Mouse (Mus musculus) frontal cortex, postnatal 36 days (tissue): Measurements from ENCODE around the gene Fgfrl1.
A peak's percentile ranks its signal among the peaks of the same experiment; 100 is the strongest.

Experiments
- DNase-seq, 2 experiments: peaks; one replicate each; pipeline ENCODE4 v3.0.0; 2022; ENCODE audit warnings: low spot score in 2 of 2

Fgfrl1 gene

GRCm38 (mm10) chr5:108667370-108667769 is 24.8 kb upstream of the Fgfrl1 start:
- DNase-seq, result no peak

- DNase-seq, result no peak
Observed at GRCm38 (mm10) chr5:108668387-108668932, 23.7 kb upstream of the Fgfrl1 start.

DNA sequence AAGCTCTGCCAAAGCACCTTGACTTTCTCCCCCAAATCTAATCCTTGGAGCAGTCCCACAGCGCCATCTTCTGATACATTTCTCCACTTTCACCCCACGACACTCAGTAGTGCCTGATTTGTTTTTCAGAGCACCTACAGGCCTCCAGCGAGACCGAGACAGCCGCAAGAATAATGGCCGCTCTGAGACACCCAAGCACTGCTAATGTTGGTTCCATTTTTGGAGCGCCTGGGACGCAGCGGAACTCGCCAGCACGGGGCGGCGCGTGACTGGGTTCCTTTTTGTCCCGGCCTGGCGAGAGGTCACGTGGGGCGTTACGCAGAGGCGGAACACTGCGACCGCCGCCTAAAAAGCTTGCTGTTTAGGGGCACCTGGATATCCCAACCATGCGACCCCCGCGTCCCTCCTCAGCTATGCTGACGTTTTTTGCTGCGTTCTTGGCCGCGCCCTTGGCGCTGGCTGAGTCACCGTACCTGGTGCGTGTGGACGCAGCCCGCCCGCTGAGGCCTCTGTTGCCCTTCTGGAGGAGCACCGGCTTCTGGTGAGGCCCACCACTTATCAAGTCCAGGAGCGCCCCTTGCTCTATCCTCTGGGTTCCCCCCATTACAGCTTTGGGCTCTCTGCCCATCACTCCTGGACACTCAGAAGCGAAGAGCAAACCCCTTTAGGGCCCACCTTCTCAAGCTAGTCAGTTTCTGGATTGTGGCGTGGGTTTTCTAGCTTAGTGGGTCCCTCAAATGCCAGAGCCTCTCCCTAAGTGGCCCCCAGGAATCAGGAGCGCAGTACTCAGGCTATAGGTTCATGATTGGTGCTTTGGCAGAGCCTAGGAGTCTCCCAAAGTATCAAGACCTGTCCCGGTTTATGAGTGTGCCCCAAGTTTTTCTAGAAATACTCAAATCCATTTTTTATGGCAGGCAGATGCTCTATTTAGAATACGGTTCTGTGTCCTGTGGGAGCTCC is 22.9 kb upstream of the Fgfrl1 start, which contains the start of gene Dgkq:
Gene Dgkq, minus strand, starts transcription at position 696 of the 960 bp plus-strand sequence.
- peak; percentile 91 to 94 for DNase-seq

DNA sequence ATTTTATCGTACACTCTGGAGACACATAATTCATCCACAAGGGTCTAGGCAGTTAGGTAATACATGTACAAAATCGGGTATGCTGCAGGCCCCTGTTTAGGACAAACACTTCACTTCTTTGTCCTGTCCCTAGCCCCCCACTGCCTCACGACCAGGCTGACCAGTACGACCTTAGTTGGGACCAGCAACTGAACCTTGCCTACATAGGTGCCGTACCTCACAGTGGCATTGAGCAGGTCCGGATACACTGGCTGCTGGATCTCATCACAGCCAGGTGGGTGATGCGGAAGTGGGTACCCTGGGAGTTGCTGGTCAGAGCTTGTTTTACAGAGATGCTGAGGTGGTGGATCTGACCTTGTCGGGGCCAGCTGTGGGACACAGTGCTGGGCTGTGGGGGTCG is 22.2 kb upstream of the Fgfrl1 start:
- DNase-seq, result no peak

DNA sequence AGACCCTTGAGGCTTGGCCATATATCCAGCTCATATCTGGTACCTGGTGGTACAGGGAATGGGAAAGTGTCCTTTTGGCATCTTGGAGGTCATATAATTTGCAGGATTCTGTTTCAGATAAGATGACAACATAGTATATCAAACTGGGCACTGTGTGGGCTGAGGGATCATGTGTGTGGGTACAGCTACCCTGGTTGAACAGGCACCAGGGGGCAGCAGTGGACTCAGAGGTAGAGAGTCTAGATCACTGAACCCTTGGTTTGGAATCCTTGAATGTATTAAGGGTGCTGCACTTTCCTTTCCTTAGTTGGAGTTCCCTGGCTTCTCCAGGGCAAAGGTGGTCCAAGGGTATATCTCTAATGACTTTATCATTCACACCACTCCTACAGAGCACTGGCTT is 21.4 kb upstream of the Fgfrl1 start:
- no peak for DNase-seq

DNA sequence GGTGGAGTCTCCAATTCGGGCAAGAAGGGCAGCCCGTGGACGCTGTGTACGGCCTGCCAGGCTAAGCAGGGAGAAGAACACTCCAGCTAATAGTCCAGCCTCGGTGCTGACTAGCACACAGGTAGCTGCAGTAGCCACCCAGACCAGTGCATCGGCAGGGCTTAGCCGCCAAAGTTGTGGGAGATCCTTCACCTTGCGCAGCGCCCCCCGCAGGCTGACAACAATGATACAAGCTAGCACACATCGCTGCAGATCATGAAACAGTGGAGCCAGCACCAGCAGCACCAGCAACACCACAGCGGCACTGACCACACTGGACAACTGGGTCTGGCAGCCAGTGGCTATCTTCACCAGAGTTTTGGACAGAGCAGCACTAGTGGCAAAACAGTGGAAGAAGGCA is 20.4 kb upstream of the Fgfrl1 start:
- no peak for DNase-seq

DNA sequence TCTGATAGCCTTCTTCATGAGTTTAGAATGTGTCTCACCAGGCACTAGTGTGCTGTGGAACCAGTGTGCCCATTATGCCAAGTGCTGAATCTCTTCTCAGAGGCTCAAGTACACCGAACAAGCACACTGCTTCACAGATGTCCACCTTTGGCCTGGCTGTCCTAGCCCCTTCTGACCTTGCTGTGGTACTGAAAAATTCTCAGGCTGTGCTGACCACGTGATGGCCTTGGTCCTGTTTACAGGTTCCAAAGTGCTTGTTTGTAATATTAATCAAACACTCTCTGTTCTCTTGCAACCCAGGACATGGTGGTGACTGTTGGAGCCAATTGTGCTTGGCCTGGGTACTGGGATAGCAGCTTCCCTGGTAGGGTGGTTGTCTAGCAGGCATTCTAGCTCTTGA is 17.6 kb upstream of the Fgfrl1 start:
- no peak for DNase-seq

DNA sequence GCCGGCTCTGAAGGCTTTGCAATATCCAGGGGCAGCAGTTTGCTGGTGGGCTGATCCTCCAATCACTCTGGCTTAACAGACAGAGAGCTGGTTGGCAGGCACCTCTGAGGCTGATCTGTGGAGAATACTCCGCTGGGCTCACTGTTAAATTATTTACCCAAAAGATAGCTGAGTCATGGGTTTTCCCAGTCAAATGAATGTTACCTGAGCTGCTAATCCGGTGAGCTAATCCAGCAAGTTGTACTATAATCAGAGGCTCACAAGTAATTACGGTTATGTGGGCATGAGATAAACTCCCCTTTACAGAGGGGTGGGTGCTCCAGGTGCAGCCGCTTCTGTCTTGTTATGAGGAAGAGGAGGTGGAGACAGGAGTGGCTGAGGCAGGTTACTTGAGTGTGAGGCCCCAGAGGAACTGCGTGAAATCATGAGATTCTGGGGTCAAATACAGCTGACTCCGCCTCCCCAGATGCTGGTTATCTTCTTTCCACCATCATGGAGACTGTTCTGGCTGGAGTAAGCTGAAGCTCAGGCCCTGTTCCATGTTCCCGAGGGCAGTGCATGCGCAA is 16.8 kb upstream of the Fgfrl1 start, which contains the start of gene Slc26a1:
Gene Slc26a1, minus strand, starts transcription at position 319 of the 566 bp plus-strand sequence.
- no peak for DNase-seq

DNA sequence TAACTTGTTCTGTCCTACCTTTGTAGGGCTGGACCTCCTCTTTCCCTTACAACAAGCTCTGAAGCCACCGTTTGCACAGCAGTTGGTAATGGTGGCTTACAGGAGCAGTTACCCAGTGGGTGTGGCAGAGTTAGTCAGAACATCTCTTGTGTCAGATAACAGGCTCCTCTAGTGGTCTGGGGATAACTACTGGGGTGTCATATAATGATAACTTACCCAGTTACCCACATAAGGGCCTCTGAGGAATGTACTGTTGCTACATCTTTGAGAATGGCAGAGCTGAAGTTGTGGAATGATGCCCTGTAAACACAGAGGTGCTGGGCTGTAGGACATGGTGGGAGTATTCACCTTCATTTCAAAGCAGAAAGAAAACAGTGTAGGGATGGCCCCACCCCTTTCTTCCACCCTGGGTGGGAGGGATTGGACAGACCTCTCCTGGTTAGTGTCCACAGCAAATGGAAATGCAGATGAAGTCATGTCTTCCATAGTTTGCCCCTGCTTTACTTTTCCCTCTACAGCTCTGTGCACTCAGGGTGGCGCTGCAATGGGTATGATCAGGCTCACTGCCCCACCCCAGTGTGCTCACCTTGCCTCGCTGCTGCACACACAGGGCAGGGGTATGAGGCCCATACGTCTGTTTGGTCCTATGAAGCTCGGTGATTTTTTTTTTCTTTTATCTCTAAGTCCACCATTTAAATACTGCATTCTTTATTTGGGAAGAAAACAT is 15.2 kb upstream of the Fgfrl1 start:
- no peak for DNase-seq

GRCm38 (mm10) chr5:108677605-108678295 is 14.4 kb upstream of the Fgfrl1 start:
- peak; percentile 79 to 84 for DNase-seq

GRCm38 (mm10) chr5:108678296-108678854 is 13.8 kb upstream of the Fgfrl1 start:
- DNase-seq, result no peak

DNA sequence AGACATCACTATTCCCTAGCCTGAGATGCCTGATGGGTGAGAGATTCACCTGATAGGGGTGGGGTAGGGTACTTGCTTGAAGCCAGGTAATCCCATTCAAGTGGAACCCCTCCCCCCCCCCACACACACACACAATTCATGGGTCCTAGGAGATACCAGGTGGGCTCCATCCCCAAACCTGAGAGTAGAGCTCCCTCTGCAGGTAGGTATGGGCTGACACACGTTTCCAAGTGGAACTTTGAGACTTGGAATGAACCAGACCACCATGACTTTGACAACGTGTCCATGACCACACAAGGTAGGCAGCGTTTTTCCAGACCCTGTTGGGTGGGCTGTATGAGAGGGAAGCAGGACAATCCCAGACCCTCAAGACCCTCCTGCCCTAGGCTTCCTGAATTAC is 12.3 kb upstream of the Fgfrl1 start:
- no peak for DNase-seq

- DNase-seq, result no peak
Observed at GRCm38 (mm10) chr5:108680871-108681270, 11.3 kb upstream of the Fgfrl1 start.

- DNase-seq, result no peak
Observed at GRCm38 (mm10) chr5:108689091-108689490, 3.1 kb upstream of the Fgfrl1 start.

DNA sequence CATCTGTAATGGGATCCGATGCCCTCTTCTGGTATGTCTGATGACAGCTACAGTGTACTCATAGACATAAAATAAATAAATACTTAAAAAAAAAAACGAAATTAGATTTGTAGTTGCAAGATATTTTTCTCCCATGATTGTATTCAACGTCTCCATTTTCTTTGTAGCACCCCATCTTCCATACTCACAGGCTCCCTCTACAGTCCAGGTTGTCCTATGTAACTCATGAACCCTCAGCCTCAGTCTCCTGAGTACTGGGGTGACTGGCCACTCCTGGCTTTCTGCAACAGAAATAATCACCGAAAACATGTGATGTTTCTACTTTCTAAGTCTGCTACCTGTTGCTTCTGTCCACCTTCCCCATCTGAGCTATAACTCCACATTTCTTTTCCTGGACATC is 1.0 kb upstream of the Fgfrl1 start:
- no peak for DNase-seq

DNA sequence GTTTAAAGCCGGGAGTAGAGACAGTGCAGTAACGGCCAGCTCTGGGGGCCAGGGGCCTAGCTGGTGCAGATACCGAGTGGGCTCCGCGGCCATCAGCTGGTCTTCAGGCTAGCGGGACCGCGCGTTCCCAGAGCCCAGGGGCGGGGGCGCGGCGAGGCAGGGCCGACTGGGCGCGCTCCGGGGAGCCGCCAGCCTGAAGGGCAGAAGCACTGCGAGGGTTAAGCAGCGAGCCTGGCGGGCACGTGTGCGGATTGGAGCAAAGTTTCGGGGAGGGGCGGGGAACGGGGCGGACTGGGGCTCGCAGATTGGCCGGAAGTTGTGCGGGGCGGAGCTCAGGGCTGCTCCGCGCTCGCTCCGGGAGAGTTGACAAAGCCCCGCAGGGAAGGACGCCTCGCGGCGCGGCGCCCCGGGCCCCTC is 1.7 kb downstream of the Fgfrl1 start:
- peak; percentile 55 to 59 for DNase-seq

DNA sequence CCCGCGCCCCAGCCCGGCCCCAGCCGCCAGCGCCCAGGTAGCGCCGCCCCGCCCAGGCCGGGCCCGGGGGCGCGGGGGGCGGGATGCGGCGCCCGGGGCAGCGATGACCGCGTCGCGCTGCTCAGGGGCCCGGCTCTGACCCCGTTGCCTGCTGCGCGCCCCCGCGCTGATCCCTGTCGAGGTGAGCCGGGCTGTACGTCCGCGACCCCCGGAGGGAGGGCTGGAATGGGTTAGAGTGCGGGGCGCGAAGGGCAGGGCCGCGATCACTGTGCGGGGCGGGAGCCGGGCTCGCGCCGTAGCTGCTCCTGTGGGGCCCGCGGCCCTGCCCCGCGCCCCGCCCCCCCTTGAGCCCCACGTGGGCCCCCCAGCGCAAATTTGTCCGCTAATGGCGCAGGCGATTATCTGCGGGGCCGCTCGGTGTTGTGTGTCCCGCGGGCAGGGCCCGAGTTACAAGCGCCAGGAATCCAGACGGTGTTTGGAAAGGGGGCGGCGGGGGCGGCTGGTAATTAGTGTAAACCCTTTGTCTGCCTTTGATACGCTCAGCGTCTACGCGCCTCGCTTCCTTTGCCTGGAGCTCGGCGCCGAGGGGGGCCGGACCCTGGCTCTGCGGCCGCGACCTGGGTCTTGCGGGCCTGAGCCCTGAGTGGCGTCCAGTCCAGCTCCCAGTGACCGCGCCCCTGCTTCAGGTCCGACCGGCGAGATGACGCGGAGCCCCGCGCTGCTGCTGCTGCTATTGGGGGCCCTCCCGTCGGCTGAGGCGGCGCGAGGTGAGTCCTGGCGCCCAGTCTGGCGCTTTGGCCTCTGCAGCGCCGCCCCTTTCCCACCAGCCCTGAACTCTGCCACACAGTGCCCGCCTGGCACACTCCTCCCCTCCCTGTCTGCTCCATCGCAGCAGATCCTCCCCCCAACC is 2.4 kb downstream of the Fgfrl1 start:
- no peak for DNase-seq

GRCm38 (mm10) chr5:108695861-108696260 is 3.7 kb downstream of the Fgfrl1 start:
- DNase-seq, result no peak

GRCm38 (mm10) chr5:108696542-108696941 is 4.4 kb downstream of the Fgfrl1 start:
- DNase-seq, result no peak

DNA sequence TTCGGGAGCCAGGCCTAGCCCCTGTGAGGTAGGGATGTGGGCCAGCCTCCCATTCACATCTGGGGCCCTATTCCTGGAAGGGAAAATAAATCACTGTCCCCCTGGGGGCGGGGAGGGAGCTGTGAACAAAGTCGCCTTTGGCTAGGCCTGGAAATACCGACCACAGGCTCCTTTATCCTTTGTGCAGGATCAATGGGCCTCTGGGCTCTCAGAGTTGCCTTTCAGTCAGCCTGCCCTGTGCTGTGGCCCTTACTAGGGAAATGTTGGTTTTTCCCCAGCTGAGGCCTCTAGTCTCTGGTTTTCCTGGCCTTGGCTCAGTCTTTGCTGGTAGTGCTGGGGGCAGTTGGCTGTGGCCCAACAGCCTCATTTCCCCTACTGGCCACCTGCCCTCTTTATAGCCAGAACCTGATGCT is 5.2 kb downstream of the Fgfrl1 start:
- peak; percentile 60 to 65 for DNase-seq
